ENCODE assay signal across 9 mouse cellular contexts in the genomic region with DNA sequence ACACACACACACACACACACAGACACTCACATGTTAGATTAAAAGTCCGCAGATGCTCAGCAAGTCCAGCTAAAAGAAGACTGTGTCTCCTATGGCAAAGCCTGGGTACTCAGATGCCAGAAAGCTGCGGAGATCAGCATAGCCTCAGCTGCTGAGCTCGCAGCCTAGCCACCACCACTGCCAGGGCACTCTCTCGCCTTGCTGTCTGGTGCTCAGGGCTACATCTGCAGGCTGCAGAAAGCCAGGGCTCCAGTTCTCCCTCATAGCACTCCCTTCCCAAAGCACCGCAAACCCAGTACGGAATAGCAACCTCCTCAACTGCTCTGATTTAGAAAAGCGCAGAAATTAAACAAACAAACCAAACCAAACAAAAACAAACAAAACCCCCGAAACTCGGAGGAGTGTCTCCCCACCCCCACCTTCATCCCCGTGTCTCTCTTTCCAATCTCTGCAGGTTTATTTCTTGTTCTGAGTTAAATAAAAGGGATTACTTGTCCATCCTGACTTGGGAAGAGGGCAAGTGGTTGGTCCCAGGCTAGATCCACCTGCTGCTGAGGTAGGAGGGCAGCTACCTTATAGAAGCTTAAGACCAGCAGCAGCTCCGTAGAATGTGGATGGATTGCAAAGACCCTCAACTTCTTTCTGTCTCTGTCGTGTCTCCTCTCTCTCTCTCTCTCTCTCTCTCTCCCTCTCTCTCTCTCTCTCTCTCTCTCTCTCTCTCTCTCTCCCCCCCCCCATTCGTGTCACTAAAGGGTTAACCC. TPM values are rescaled to one million over a fixed set of nuclear protein-coding genes. Genes with fewer than 3 reads are reported as not detected.
DNase-seq lines count a peak whose midpoint lies in the region; ATAC-seq lines count a peak whose summit lies in the region.
"Had no signal": no experiment of that assay in that cellular context is flagged by ENCODE, and none has a peak within 500 bp of the region (broad histone marks: within the 10 kb centered on the region; RNA-seq: fewer than 3 reads in every experiment).

No protein-coding gene starts in this region.

- no peak overlapping the region for H3K9ac ChIP-seq in liver, embryonic 12.5 days
- no peak overlapping the region for H3K9ac ChIP-seq in stomach, embryonic 14.5 days (replicated peaks; ENCODE audit: low read depth, low read length)
- H3K9ac ChIP-seq: liver, embryonic 14.5 days had no signal

- peak; percentile 1 to 11 for DNase-seq in adrenal gland, postnatal 36 days
- no peak for DNase-seq in adrenal gland, postnatal 14 days
- no peak for DNase-seq in liver
- peak; percentile 29 for DNase-seq in limb, embryonic 10.5 days (ENCODE audit: low spot score)
- no peak for DNase-seq in right cerebral cortex, postnatal 25 days

- H3K27ac ChIP-seq in liver, embryonic 12.5 days, result no peak overlapping the region
- H3K27ac ChIP-seq in limb, embryonic 10.5 days, result no peak overlapping the region
- no peak overlapping the region for H3K27ac ChIP-seq in stomach, embryonic 14.5 days (ENCODE audit: low read length)
- H3K27ac ChIP-seq: liver, embryonic 14.5 days had no signal

- H3K36me3 ChIP-seq in liver, embryonic 12.5 days, result no peaks in the 10 kb centered on the region
- H3K36me3 ChIP-seq in limb, embryonic 10.5 days, result no peaks in the 10 kb centered on the region
- H3K36me3 ChIP-seq in stomach, embryonic 14.5 days (ENCODE audit: control insufficient read depth, insufficient read depth, low read length), result no peaks in the 10 kb centered on the region

- H3K27me3 ChIP-seq in liver, embryonic 12.5 days (replicated peaks), result peaks cover 32% of the 10 kb centered on the region
- peaks cover 38% of the 10 kb centered on the region for H3K27me3 ChIP-seq in limb, embryonic 10.5 days (ENCODE audit: low read depth, poor library complexity, severe bottlenecking)
- 0 out of 2 replicates have a peak, but pooled peaks cover 2% of the 10 kb centered on the region for H3K27me3 ChIP-seq in stomach, embryonic 14.5 days (ENCODE audit: control insufficient read depth, insufficient read depth, low read length)

- WGBS in liver, embryonic 12.5 days (ENCODE audit: insufficient replicate concordance), result 16% methylated on average over 11 of the region's 13 CpGs
- WGBS in limb, embryonic 10.5 days, result 15% methylated on average over 13 of the region's 13 CpGs
- WGBS in stomach, embryonic 14.5 days, result 20% methylated on average over 13 of the region's 13 CpGs

- no peak overlapping the region for H3K4me3 ChIP-seq in liver, embryonic 12.5 days
- peak overlapping the region; percentile 48 for H3K4me3 ChIP-seq in limb, embryonic 10.5 days
- peak overlapping the region; percentile 22; the same call in 1 of the 2 replicates for H3K4me3 ChIP-seq in stomach, embryonic 14.5 days (ENCODE audit: low read depth, low read length)

- ATAC-seq in liver, embryonic 12.5 days, result no peak
- ATAC-seq in stomach, embryonic 14.5 days (ENCODE audit: insufficient number of reproducible peaks, insufficient read depth, low FRiP score, low read depth), result no peak
- ATAC-seq in cerebellum, adult (ENCODE audit: insufficient number of reproducible peaks, low FRiP score, low TSS enrichment), result no peak

- peak overlapping the region; percentile 36 for H3K4me2 ChIP-seq in liver, embryonic 12.5 days
- H3K4me2 ChIP-seq in stomach, embryonic 14.5 days (replicated peaks; ENCODE audit: low read depth, low read length), result peak overlapping the region; percentile 40

- no peaks in the 10 kb centered on the region for H3K4me1 ChIP-seq in liver, embryonic 12.5 days
- peaks cover 4% of the 10 kb centered on the region; the same call in 1 of the 2 replicates for H3K4me1 ChIP-seq in limb, embryonic 10.5 days
- H3K4me1 ChIP-seq in stomach, embryonic 14.5 days (ENCODE audit: control insufficient read depth, insufficient read depth, low read length), result no peaks in the 10 kb centered on the region

- H3K9me3 ChIP-seq in liver, embryonic 12.5 days (replicated peaks), result no peaks in the 10 kb centered on the region
- H3K9me3 ChIP-seq in limb, embryonic 10.5 days (replicated peaks), result no peaks in the 10 kb centered on the region
- no peaks in the 10 kb centered on the region for H3K9me3 ChIP-seq in stomach, embryonic 14.5 days (ENCODE audit: control insufficient read depth, low read depth, low read length)

RNA-seq across cellular contexts. Expression of a gene that starts 1.4 kb away (rescaled TPM):
- 1 to 10 TPM; 4.1 to 4.8 TPM for total RNA-seq in adrenal gland, postnatal 36 days (2021)
- 15.2 and 17.1 TPM in 2 replicates for total RNA-seq in adrenal gland, postnatal 14 days (2021)
- 0.62 and 0.90 TPM in 2 replicates for polyA plus RNA-seq in liver, embryonic 12.5 days (2016; fragmentation: Nextera tagmentation; extraction: Ambion mirVana)
- polyA plus RNA-seq in limb, embryonic 10.5 days (2016; fragmentation: Nextera tagmentation; extraction: Ambion mirVana), result 0.59 and 0.73 TPM in 2 replicates
- 0.12 and 0.52 TPM in 2 replicates for polyA plus RNA-seq in stomach, embryonic 14.5 days (2014; fragmentation: Nextera tagmentation; extraction: Ambion mirVana)

Comparison
In these comparisons a context has a peak if more than half of its experiments do, and no peak if none do; other contexts are left out.
1. DNase-seq: peak in adrenal gland, postnatal 36 days (2 of 2) and limb, embryonic 10.5 days (single experiment); none in adrenal gland, postnatal 14 days (single experiment), liver (single experiment) and right cerebral cortex, postnatal 25 days (single experiment).